Mouse (Mus musculus): ENCODE measurements at regions not wholly inside any gene's neighbourhood (a gene's known extent, or its start where the extent isn't known, plus 50 kb on each side); places are given as distances from the start of the nearest gene placed in this dataset.

- ATAC-seq (replicated peaks; ENCODE audit: low FRiP score) (no peak), DNase-seq (ENCODE audit: low spot score) (no peak)
- H3K36me3 ChIP-seq (ENCODE audit: control insufficient read depth, insufficient read depth, low read length): no peaks in the 10 kb centered on the region
- 67% methylated on average over 26 of the region's 26 CpGs for WGBS
- no peak overlapping the region for H3K27ac ChIP-seq (ENCODE audit: low read depth, low read length)
- no peak overlapping the region for H3K4me3 ChIP-seq (ENCODE audit: low read depth, low read length)
- H3K9ac ChIP-seq (ENCODE audit: low read depth, low read length): no peak overlapping the region
- H3K9me3 ChIP-seq (ENCODE audit: control insufficient read depth, low read length): no peaks in the 10 kb centered on the region
- peaks cover 10% of the 10 kb centered on the region for H3K4me1 ChIP-seq (replicated peaks; ENCODE audit: control insufficient read depth, insufficient read depth, low read length)
- H3K27me3 ChIP-seq (replicated peaks; ENCODE audit: control insufficient read depth, insufficient read depth, low read length): no peaks in the 10 kb centered on the region
- H3K4me2 ChIP-seq: no peak overlapping the region; the same call in 1 of the 2 replicates
These were observed 77.5 kb upstream of the Stt3b start for GRCm38 (mm10) chr9:115387471-115388360.

GRCm38 (mm10) chr9:115388361-115388759 lies 78.1 kb upstream of the Stt3b start:
- no peak overlapping the region for H3K9ac ChIP-seq (ENCODE audit: low read depth, low read length)
- no peaks in the 10 kb centered on the region for H3K27me3 ChIP-seq (replicated peaks; ENCODE audit: control insufficient read depth, insufficient read depth, low read length)
- ATAC-seq (replicated peaks; ENCODE audit: low FRiP score) (no peak), DNase-seq (ENCODE audit: low spot score) (no peak)
- H3K4me3 ChIP-seq (ENCODE audit: low read depth, low read length): no peak overlapping the region
- H3K36me3 ChIP-seq (ENCODE audit: control insufficient read depth, insufficient read depth, low read length): no peaks in the 10 kb centered on the region
- WGBS: 90% methylated on average over 11 of the region's 11 CpGs
- H3K4me2 ChIP-seq: no peak overlapping the region
- no peaks in the 10 kb centered on the region for H3K9me3 ChIP-seq (ENCODE audit: control insufficient read depth, low read length)
- H3K4me1 ChIP-seq (replicated peaks; ENCODE audit: control insufficient read depth, insufficient read depth, low read length): peaks cover 10% of the 10 kb centered on the region
- no peak overlapping the region for H3K27ac ChIP-seq (ENCODE audit: low read depth, low read length)

- no peak for ATAC-seq (replicated peaks; ENCODE audit: low FRiP score)
- H3K36me3 ChIP-seq (ENCODE audit: control insufficient read depth, insufficient read depth, low read length): no peaks in the 10 kb centered on the region
- peaks cover 10% of the 10 kb centered on the region for H3K4me1 ChIP-seq (replicated peaks; ENCODE audit: control insufficient read depth, insufficient read depth, low read length)
- no peak overlapping the region for H3K27ac ChIP-seq (ENCODE audit: low read depth, low read length)
- H3K27me3 ChIP-seq (replicated peaks; ENCODE audit: control insufficient read depth, insufficient read depth, low read length): no peaks in the 10 kb centered on the region
- 77% methylated on average over 2 of the region's 2 CpGs for WGBS
- no peak overlapping the region for H3K4me2 ChIP-seq
- DNase-seq (ENCODE audit: low spot score): no peak
- no peak overlapping the region for H3K4me3 ChIP-seq (ENCODE audit: low read depth, low read length)
- no peak overlapping the region for H3K9ac ChIP-seq (ENCODE audit: low read depth, low read length)
- no peaks in the 10 kb centered on the region for H3K9me3 ChIP-seq (ENCODE audit: control insufficient read depth, low read length)
These were observed 78.9 kb upstream of the Stt3b start for GRCm38 (mm10) chr9:115389082-115389481.

GRCm38 (mm10) chr9:115390880-115391281 lies 80.7 kb upstream of the Stt3b start:
- no peak overlapping the region for H3K27ac ChIP-seq (ENCODE audit: low read depth, low read length)
- H3K27me3 ChIP-seq (replicated peaks; ENCODE audit: control insufficient read depth, insufficient read depth, low read length): no peaks in the 10 kb centered on the region
- no peak; the same call in 1 of the 2 replicates for ATAC-seq (replicated peaks; ENCODE audit: low FRiP score)
- no peak overlapping the region for H3K9ac ChIP-seq (ENCODE audit: low read depth, low read length)
- peak overlapping the region; percentile 12; the same call in 1 of the 2 replicates for H3K4me2 ChIP-seq
- H3K36me3 ChIP-seq (ENCODE audit: control insufficient read depth, insufficient read depth, low read length): no peaks in the 10 kb centered on the region
- no peaks in the 10 kb centered on the region for H3K9me3 ChIP-seq (ENCODE audit: control insufficient read depth, low read length)
- 14% methylated on average over 11 of the region's 11 CpGs for WGBS
- no peak overlapping the region for H3K4me3 ChIP-seq (ENCODE audit: low read depth, low read length)
- H3K4me1 ChIP-seq (replicated peaks; ENCODE audit: control insufficient read depth, insufficient read depth, low read length): peaks cover 10% of the 10 kb centered on the region
- DNase-seq (ENCODE audit: low spot score): peak; percentile 39

GRCm38 (mm10) chr9:115395511-115395910 lies 85.3 kb upstream of the Stt3b start:
- WGBS: 79% methylated on average over 8 of the region's 8 CpGs
- ATAC-seq (replicated peaks; ENCODE audit: low FRiP score): no peak

GRCm38 (mm10) chr9:115400461-115400860 lies 90.2 kb upstream of the Stt3b start:
- Histone ChIP-seq H3K9me3 (ENCODE audit: control insufficient read depth, low read length) (no peaks in the 10 kb centered on the region), H3K27me3 (replicated peaks; ENCODE audit: control insufficient read depth, insufficient read depth, low read length) (no peaks in the 10 kb centered on the region), H3K36me3 (ENCODE audit: control insufficient read depth, insufficient read depth, low read length) (no peaks in the 10 kb centered on the region), H3K27ac (ENCODE audit: low read depth, low read length) (no peak overlapping the region), H3K4me3 (ENCODE audit: low read depth, low read length) (no peak overlapping the region), H3K4me1 (replicated peaks; ENCODE audit: control insufficient read depth, insufficient read depth, low read length) (no peaks in the 10 kb centered on the region), H3K4me2 (no peak overlapping the region), H3K9ac (ENCODE audit: low read depth, low read length) (no peak overlapping the region)
- DNase-seq (ENCODE audit: low spot score): no peak
- ATAC-seq (replicated peaks; ENCODE audit: low FRiP score): no peak
- WGBS: 81% methylated on average over 6 of the region's 6 CpGs

More at GRCm38 (mm10) chr9:115395511-115395910, 85.3 kb upstream of the Stt3b start:
- H3K4me1 ChIP-seq (replicated peaks; ENCODE audit: control insufficient read depth, insufficient read depth, low read length): peaks cover 8% of the 10 kb centered on the region
- H3K27me3 ChIP-seq (replicated peaks; ENCODE audit: control insufficient read depth, insufficient read depth, low read length): no peaks in the 10 kb centered on the region
- H3K9ac ChIP-seq (ENCODE audit: low read depth, low read length): no peak overlapping the region
- DNase-seq (ENCODE audit: low spot score): no peak
- no peaks in the 10 kb centered on the region for H3K36me3 ChIP-seq (ENCODE audit: control insufficient read depth, insufficient read depth, low read length)
- no peaks in the 10 kb centered on the region for H3K9me3 ChIP-seq (ENCODE audit: control insufficient read depth, low read length)
- no peak overlapping the region for H3K4me2 ChIP-seq
- H3K4me3 ChIP-seq (ENCODE audit: low read depth, low read length): no peak overlapping the region
- no peak overlapping the region for H3K27ac ChIP-seq (ENCODE audit: low read depth, low read length)

GRCm38 (mm10) chr9:115401405-115402151 lies 91.4 kb upstream of the Stt3b start:
- Histone ChIP-seq H3K9ac (ENCODE audit: low read depth, low read length) (no peak overlapping the region), H3K36me3 (ENCODE audit: control insufficient read depth, insufficient read depth, low read length) (no peaks in the 10 kb centered on the region), H3K4me1 (replicated peaks; ENCODE audit: control insufficient read depth, insufficient read depth, low read length) (no peaks in the 10 kb centered on the region), H3K4me3 (ENCODE audit: low read depth, low read length) (no peak overlapping the region), H3K9me3 (ENCODE audit: control insufficient read depth, low read length) (no peaks in the 10 kb centered on the region), H3K27me3 (replicated peaks; ENCODE audit: control insufficient read depth, insufficient read depth, low read length) (no peaks in the 10 kb centered on the region), H3K27ac (ENCODE audit: low read depth, low read length) (no peak overlapping the region), H3K4me2 (no peak overlapping the region)
- WGBS: 75% methylated on average over 13 of the region's 13 CpGs
- DNase-seq (ENCODE audit: low spot score) (no peak), ATAC-seq (replicated peaks; ENCODE audit: low FRiP score) (no peak)

GRCm38 (mm10) chr9:115402661-115403060 lies 92.4 kb upstream of the Stt3b start:
- H3K27ac ChIP-seq (ENCODE audit: low read depth, low read length): no peak overlapping the region
- H3K9me3 ChIP-seq (ENCODE audit: control insufficient read depth, low read length): no peaks in the 10 kb centered on the region
- no peaks in the 10 kb centered on the region for H3K27me3 ChIP-seq (replicated peaks; ENCODE audit: control insufficient read depth, insufficient read depth, low read length)
- no peaks in the 10 kb centered on the region for H3K36me3 ChIP-seq (ENCODE audit: control insufficient read depth, insufficient read depth, low read length)
- H3K9ac ChIP-seq (ENCODE audit: low read depth, low read length): no peak overlapping the region
- no peak overlapping the region for H3K4me2 ChIP-seq
- ATAC-seq (replicated peaks; ENCODE audit: low FRiP score) (no peak), DNase-seq (ENCODE audit: low spot score) (no peak)
- no peaks in the 10 kb centered on the region for H3K4me1 ChIP-seq (replicated peaks; ENCODE audit: control insufficient read depth, insufficient read depth, low read length)
- WGBS: 75% methylated on average over 6 of the region's 6 CpGs
- no peak overlapping the region for H3K4me3 ChIP-seq (ENCODE audit: low read depth, low read length)

Data from liver, embryonic 11.5 days (tissue).